Mouse (Mus musculus) thymus, postnatal 4 days (tissue): Measurements from ENCODE around the gene Olfr853.

Experiments used
- DNase-seq: peaks from one replicate; pipeline ENCODE4 v3.0.0; 2021

Olfr853 gene

DNA sequence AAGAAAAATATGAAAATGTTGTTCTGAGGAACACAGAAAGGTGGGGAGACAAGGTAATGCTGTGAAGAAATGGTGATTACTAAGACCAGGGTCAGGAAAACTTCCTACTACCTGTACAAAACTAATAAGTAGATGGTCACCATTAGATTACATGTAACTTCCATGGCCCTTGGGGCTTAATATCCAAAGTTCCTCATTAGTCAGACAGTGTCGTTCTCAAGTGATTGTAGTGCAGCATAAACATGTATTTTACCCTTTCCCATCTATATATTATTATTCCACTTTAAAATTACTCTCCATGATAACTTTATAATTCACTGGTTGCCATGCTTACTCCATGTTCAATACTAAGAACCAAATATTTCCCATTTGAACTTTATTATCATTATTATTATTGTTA lies at the start of gene Olfr853:
Gene Olfr853 (minus strand): TSS at position 101 of the 400 bp plus-strand sequence.
- no peak for DNase-seq

DNA sequence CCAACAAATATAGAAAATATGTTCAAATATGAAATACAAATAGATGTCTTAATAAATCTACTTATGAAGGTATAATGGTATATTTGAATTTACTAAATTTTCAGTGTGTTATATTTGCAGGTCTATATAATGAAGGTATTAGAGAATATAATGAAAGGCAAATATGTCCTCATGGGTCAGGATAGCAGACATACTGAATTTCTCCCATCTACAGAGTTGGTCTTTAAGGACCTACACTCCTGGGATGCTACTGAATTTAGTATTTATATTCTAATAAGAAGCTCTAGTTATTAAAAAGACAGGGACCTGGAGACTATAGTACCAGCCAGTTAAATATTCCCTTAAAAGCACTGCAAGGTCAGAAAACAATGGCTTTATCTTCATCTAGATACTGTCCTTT lies 41.4 kb upstream of the Olfr853 start, which contains the start of gene Olfr855:
Gene Olfr855 (plus strand): TSS at position 301 of the 400 bp plus-strand sequence.
- DNase-seq, result no peak

DNA sequence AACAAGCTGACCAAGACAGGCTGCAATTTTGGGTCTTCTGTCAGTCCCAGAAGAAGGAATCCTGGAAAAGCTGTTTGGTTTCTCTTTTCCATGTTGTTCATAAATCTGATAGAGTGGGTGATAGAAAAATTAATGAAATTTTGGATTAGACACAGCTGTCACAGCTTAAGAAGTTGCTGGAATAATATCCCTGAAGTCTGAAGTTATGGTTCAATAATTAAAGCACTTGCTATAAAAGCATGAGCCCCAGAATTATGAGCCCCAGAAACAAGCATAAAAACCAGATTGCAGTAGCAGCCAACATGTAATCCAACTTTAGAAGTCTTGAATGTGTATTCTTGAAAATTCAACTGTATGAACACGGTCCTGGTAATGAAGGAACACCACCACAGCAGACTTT lies 26.4 kb upstream of the Olfr853 start, which contains the start of gene Olfr854:
Gene Olfr854 (minus strand): TSS at position 101 of the 400 bp plus-strand sequence.
- DNase-seq, result no peak

DNA sequence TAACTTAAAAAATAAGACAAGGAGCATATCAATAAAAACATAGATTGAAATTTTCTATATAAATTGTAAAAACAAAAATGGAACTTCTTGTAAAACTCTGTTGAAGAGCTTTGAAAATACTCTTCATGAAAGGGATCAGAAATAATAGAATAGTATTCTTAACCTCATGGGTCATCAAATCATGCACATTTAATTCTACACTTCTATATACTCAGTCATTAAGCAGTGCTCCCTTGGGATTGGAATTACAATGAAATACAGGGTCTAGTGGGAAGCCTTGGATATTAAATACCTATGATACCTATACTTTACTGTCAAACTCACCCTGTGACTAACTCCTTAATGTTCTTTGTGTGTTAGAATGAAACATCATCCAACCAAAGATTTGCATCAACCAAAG lies 47.9 kb downstream of the Olfr853 start, which contains the start of gene Olfr851:
Gene Olfr851 (plus strand): TSS at position 301 of the 400 bp plus-strand sequence.
- DNase-seq, result no peak
